Mouse (Mus musculus) lung, postnatal 4 days (tissue): Measurements from ENCODE around the gene Slc6a11.

Source experiments
- DNase-seq, 2 experiments: peaks; one replicate each; pipeline ENCODE4 v3.0.0; 2021

The Slc6a11 gene

DNA sequence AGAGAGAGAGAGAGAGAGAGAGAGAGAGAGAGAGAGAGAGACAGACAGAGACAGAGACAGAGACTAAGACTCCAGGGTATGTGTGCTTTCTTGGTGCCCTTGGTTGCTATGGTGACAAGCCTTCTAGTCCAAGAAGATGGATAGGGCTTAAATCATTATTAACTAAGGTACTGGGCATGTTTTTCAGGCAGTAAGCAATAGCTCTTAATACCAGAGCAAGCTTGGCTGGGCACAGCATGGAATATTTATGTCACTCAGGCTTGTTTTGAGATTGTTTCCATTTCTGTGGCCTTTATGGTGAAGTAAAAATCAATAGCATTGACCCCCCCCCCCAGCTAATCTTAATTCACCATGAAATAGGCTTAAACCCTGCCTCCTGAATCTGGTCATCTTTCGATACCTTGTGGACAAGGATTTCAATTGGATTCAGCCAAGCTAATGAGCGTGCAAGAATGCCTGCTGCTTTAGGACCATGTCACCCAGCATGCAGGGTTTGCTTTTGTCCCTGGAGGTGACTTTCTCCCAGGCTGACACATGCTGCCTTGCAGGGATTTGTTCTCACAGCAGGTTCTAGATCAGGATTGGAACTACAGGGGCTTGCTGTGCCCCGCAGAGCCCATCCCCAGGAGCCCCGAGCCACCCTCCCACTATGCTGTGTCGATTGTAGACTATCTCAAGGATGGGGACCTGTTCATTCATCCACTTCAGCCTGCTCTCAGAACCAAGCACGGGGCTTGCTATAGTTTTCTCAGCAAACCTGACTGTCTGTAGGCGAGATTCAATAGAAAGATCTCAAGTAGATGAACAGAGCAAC lies 51.5 kb downstream of the Slc6a11 start:
- no peak for DNase-seq

DNA sequence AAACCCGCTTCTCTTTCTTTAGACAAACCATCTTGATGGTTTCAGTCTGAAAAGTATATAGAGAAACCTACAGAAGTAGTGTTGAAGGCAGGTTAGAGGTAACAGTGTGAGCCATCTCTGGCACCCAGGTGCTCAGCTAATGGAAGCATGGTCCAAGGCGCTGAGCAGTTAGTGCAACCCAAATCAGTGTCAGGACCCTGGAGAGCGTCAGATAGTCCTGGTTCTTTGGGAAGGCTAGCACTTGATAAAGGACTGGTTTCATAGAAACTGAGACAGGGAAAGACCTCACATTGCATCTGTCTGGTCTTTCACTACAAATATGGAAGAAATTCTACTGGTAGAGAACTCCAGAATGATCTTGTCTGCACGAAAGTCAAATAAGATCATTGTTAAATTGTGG lies 56.1 kb downstream of the Slc6a11 start:
- no peak for DNase-seq

DNA sequence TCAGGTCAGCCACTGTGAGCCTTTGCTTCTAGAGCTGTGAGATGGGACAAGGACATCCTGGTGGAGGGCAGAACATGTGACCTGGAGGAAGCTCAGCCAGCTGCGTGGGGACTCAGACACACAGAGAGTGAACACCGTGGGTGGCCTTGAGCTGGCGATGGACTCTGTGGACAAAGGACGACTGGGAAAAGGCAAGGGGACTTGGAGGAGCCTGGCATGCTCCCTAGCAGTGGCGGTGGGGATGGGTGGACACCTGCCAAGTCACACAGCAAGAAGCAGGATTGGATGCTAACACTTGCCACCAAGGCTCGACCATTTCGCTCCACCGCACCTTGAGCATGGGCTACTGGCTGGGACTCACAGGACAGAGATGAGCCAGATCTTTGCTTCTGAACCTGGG lies 57.8 kb downstream of the Slc6a11 start:
- DNase-seq, result no peak

DNA sequence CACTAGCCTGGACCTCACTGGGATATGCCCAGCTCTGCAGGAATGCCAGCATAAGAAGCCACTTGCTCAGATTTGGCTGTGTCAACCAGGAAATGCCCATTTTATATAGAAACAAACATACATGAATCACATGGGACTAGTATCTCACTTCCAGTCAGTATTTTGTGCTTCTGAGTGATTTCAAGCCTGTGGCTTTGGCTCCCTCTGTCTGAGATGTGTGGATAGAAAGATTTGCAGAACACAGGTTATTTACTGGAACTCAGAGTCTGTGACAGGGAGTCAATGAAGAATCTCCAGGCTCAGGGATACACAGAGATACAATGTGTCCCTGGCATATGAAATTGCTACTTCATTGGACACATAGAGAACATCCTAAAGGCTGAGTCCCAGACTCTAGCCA lies 65.0 kb downstream of the Slc6a11 start:
- DNase-seq, result no peak

DNA sequence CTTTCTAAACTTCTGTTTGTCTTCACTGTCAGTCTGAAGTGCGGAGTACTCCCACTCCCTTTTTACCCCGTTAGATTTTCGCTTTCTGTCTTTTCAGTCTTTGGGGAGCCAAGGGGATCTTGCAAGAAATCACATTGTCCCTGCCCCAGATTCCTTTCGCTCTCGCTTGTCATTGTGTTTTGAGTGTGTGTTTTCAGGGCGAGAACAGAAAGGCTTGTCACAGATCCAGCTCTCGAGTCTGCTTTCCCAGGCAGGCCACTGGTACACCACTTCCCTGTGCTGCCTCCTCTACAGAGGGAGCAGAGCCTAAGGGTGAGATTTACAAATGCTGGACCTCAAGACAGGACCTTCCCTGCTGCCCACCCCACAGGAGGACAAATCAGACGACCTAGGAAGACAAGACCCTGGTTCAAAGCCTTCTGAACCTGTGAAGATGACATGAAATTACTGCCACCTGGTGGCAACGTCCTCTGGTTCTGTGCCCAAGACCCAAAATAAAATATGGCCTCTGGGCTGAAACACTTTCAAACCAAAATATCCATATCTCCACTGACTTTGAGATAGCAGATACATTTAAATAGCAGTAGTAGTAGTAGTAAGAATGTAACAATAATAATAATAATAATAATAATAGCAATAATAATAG lies 68.3 kb downstream of the Slc6a11 start:
- no peak for DNase-seq

DNA sequence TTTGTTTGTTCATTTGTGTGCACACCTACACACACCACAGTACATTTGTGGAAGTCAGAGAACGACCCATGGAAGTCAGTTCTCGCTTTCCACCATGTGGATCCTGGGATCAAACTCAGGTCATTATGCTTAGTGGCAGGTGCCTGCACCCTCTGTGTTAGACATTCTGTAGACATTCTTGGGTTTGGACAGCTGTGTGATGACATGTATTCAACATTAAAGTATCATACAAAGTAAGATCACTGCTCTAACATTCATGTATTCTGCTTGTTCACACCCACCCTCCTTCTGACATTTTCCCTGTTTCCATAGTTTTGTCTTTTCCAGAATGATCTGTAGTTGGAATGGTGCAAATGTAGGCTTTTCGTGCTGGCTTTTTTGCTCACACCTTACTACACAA lies 73.5 kb downstream of the Slc6a11 start:
- DNase-seq, result no peak

DNA sequence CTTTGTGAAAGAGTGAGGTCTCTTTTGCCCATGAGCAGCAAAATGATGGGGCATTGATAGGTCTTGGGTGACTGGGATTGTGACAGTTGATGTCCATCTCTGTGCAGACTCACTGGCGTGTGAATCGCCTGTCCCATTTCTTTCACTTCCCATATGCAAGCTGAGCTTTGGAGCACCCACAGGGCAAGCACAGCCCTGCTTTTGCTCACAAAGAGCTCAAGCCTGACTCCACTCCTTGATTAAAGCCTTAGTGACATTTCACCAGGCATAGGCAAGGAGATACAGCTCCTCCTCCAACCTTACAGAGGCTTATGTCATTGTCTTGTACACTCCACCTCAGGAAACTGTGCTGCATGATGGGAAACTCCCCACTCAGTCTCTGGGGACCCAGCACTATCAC lies 77.3 kb downstream of the Slc6a11 start:
- no peak for DNase-seq

DNA sequence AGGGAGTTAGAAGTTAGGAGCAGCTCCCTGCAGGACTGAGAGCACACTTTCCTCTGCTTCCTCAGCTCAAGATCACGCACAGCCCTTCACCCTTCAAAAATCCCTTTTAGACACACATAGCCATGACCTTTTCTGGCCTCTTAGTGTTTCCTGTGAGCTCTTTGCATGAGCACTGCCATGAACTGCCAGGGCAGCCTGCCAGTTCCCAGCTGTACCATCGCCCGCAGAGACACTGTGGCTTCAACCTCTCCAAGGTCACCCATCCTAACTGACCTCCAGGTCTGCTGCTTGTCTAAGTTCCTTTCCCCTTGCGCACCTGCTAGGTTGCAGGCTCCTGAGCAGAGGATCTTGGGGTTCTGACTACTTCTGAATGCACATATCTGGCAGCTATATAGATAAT lies 83.4 kb downstream of the Slc6a11 start:
- DNase-seq, result no peak

DNA sequence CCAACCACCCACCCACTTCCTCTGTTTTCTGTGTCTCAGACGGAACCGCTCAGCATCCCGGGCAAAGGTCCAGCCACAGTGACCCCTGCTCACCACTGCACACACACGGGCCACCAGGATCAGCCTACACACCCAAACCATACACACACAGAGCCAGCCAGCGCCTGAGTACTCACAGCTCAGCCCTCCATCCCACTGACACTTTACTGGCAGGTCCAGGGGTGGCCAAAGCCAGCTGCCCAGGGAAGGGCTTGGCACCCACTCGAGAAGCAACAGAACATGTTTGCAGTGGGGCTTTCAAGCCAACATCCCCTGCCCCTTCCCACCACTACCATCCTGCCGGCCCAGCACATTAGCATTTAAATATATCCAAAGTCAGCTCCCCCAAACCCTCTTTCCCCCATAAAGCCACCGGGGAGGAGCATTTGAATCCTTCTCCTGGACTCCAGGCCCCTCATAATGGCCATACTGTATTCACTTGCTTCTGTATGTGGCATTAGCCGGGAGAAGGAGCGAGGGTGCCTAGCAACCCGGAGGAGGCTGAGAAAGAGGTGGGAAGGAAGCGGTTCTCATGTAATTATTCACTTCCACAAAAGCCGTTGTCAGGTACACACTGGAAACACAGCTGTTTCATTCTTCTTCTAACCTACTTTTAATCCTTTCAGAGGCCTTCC lies 85.8 kb downstream of the Slc6a11 start:
- no peak for DNase-seq

DNA sequence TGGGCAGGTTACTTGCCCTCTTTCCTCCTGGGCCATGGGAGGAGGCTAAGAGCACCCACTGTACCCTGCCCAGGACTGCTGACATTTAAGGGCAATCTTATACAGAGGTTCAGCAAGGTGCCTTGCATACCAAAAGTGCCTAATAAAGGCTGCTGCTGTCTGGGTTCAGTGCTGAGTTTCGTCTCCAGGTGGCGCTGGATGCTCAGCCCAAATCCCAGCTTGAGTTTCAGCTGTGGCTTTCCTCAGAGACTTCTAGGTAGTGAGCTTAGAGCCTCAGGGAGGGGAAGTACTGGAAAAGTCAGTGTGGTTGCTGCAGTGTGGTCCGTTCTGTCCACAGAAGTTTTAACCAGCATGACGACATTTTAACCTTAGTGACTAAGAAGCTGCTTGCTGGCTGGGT lies 93.4 kb downstream of the Slc6a11 start:
- no peak for DNase-seq

DNA sequence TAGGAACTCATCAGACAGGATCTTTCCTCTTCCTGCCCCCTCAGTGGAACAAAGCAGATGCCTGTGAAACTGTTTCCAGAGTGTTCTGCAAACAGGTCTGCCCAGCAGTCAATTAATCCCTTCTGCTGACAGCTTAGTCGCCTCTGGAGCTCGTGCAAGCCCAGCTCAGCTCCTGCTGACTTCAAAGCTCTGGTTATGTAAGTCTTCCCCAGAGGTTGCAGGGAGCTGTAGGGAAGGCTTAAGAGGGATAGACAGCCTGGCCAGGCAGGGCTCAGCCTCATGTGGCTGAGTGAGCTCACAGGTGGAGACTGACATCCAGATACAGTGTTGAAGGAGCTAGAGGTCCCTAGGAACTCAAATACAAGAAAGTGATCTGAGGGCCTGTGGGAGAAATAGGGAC lies 96.3 kb downstream of the Slc6a11 start:
- DNase-seq, result no peak

DNA sequence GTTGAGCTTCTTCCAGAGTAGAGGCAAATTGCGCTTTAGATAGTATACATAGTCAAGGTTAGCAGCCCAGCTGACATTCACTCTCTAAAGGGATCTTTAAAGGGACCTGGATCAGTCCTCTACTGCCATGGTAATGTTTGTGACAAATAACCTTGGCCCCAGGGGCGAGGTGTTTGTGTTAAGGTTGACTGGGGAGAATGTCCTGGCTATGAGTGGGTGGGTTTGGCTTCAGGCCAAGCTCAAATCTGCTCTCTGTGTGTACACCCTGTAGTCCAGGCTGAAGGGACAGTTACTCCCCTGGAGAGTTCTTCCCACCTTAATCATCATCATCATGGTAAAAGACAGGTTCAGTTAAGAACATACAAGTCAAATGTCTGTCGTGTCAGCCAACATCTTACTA lies 97.2 kb downstream of the Slc6a11 start:
- no peak for DNase-seq

DNA sequence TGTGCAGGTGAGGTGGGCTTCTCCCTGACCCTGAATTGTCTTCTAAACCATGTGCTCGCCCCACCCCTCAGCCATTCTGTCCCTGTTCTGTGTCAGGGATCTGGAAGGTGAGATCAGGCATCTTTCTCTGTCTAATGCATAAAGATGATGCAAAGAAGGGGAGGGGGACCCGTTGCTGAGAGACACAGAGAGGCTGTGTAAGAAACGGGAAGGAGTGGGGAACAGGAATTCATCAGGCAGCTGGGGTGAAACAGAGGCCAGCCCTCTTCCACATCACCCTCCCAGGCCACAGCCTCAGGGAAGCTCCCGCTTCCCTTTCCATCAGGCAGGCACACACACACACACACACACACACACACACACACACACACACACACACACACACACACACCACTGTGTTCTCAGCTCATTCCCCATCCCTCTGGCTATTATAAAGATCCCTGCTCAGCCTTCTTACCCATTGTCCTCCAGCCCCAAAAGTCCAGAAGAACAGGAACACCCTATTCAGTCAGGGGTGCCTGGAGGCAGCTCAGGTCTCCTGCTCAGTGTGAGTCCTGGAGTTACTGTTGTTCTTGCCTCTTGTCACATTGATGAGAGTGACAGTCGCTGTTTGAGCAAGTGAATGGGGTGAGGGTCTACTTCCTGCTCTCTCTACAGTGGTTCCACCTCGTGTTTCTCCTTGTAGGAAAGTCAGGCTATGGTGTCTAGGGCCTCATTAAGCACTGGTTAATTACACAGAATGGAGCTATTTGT lies 108.0 kb downstream of the Slc6a11 start:
- DNase-seq, result no peak

DNA sequence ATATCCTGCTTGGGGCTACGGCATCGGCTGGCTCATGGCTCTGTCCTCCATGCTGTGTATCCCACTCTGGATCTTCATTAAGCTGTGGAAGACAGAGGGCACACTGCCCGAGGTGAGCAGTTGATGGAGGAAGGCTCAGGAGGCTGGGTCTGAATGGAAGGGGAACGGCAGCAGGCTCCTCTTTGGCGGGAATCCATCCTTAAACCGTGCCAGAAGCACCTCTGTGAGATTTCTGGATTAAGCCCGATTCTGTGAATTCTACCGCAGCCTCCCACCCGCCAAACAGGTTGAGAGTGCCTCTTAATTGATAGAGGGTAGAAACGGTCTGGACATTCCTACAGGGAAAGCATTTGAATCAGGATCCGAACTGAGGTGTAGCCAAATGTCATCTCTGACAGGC lies 114.6 kb downstream of the Slc6a11 start:
- DNase-seq, result no peak

DNA sequence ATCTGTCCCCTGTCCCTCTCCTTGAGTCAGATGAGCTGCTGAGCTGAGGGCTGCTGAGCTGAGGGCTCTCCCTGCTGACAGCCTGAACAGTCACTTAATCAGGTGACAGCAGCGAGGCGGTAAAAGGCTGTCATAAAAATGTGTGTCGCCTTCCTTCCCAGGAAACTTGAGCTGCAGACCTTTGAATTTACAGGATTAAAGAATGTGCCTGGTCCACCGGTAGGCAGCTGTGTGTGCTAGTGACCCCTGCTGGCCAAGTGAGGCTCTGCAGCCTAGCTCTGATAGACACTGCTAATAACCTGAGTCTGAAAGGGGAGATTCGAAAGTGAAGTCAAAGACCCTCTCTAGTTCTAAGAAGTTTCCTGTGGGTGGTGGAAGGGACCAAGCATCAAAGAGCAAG lies 119.3 kb downstream of the Slc6a11 start:
- peak; percentile 47 to 63 for DNase-seq

DNA sequence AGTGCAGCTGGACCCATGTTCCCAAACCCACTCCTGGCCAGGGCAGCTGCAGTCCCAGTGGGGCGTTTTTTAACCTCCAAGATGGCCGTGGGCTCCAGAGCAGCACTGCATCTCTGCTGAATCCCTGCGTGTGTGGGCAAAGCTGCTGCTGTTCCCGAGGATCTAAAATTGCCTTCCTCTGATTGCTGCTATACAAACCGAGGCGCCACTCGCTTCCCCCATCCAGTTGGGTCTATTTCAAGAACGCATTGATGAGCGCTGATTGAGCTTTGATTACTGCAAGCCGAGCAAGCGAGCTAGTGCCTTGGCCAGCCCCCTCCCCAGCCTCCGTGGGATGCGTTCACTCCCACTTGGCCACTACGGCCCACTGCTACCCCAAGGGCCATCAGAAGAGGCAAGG lies 123.9 kb downstream of the Slc6a11 start:
- no peak for DNase-seq

DNA sequence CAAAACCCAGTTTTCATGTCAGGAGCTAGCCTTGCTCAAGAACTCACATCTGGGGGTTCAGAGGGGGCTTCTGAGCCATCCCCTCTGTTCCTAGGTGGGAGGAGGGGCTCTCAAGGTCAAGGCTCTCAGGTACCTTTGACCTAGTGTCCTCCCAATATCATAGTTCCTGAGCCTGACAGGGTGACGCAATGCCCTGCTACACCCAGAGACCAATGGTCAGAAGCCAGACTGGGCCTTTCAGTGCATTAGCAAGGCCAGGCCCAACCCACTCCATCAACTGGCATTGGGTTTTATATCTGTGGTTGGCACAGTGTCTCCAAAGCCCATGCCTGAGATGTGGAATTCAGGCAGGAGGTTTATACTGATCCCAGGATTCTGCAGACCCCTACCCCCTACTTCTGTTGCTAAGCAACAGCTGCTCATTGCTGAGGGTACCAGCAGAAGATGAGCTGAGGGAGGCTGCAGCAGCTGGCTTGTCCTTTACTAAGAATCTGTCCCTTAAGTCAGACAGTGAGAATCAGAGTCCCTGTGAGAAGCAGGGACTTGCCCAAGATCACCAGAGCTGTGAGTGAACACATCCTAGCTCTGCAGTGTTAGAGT lies 126.8 kb downstream of the Slc6a11 start:
- DNase-seq, result no peak

DNA sequence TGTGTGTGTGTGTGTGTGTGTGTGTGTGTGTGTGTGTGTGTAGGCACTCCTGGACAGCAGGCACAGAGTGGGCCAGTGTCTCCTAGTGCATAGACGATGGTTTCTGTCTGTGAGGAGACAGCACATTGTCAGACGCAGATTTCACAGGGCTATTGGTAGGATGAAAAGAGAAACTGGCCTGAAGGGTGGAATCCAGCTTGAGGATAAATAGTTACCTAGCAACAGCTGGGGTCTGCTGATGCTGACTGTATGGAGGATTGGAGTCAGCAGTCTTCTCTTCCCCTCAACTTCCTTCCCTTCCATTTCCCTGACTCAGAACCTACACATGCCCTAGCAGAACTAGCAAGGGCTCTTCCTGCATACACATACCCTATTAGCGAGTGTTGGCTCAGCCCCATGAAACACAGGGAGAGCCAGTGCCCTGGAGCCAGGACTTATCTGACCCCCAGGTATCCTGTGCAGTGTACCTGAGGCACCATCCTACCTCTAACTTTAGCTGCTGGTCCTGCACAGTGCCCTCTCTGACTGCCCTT lies 127.7 kb downstream of the Slc6a11 start:
- DNase-seq, result no peak

DNA sequence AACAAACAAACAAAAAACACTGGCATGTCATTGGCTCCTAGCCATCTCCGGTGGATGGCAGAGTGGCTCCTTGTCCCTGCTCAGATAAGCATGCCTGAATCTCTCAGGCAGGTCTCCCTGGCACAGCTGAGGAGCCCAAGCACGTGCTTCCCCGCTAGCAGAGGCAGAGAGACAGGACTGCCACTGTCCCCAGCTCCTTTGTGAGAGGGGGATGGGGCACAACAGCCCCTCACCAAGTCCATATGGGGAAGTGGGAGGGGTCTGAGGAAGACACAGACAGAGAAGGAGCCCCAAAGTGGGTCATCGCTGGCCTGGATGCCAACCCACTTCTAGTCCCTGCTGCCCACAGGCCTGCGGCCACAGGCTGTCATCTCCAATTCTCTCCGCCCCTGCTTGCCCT lies 130.6 kb downstream of the Slc6a11 start:
- no peak for DNase-seq

DNA sequence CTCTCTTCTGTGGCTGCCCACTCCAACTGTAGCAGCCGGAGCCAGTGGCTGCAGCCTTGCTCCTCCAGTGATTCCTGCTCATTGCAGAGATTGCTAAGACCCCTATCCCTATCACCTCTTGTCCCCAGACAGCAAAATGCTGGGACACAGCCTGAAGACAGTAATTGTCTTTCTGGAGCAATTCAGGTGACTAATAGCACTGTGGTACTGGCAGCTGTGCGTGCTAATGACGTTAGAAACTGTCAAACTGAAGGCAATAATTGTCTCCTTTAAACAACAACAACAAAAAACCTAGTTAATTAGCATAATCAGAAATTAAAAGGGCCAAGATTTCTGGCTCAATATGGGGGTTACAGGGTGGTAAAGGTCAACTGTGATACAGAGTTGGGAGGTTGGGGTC lies 133.0 kb downstream of the Slc6a11 start:
- DNase-seq, result no peak

DNA sequence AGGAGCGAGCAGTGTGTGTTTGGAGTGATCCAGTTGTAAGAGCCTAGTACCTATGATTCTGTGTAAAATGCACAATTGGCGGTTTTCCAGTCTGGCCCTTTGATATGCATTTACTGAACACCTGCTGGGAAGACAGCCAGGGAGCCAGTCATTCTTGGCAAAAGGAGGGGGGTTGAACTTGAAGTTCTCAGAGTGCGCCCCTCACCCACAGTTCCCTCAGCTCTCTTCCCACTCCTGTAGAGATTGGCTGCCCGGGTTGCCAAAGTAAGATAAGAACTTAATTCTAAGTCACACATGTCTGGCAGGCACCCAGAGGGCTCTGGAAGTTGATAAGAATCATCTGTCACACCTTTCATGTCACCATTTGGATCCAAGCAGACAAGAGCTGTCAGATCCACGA lies 133.4 kb downstream of the Slc6a11 start:
- DNase-seq, result no peak

DNA sequence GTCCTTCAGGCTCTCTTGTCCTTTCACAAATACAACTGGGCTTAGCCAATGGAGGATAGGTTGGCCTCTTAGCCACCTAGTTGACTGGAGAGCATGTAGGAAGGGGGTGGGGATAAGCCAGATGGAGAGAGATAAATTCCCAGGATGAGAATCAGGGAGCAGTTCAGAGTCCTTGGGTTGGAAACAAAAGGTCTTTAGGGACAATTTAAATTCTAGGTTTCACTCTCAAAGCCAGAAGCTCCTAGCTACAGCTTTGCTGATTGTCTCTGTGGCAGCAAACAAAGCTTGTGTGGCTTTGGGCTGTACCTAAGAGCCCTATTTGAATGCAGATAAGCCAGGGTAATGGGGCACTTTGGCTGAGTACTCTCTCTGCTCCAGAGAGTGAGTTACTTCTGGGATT lies 135.2 kb downstream of the Slc6a11 start:
- no peak for DNase-seq

DNA sequence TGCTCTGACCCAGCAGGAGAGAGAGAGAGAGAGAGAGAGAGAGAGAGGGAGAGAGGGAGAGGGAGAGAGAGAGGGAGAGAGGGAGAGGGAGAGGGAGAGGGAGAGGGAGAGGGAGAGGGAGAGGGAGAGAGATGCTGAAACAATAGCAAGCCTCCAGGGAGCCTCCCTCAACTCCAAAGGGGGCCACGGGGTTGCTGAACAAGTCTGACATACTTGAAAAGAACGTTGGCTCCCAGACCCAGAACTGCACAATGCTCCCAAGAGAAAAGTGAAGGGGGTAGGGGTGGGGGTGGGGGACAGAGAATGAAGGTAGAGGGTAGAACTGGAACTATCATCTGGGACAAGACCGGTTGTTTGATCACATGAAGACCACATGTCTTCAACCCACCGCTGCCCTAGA lies 136.9 kb downstream of the Slc6a11 start:
- no peak for DNase-seq
